Mouse (Mus musculus) bone marrow macrophage, adult 2 months (primary cell): ENCODE results near the gene Nlrc5.

Source experiments
- CTCF ChIP-seq: IDR thresholded peaks from 2 replicates; pipeline ENCODE4 v1.5.1; 2012; ENCODE audit warnings: low read depth, mild to moderate bottlenecking, low read length, moderate library complexity
- POLR2A ChIP-seq: IDR thresholded peaks from 2 replicates; pipeline ENCODE4 v1.6.1; 2012; ENCODE audit warnings: mild to moderate bottlenecking, low read depth, low read length, borderline replicate concordance

DNA sequence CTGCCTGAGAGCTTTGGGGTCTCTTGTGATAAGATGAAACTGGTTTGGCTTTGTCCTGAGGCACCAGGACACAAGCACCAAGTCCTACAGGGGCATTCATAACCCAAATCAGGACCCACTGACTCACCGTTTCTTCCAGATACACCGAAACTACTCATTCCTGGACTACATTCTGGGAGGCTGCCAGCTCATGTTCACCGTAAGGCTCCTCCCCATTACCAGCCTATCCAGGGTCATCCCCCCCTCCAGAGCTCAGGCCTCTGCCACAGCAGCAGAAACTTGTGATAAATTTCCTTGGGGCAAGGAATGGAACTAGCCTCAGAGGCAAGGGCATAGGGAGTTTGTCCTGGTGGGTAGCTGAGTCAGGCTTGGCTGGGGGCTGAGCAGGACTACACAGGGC, 123.1 kb downstream of the Nlrc5 start:
- TF ChIP-seq CTCF: no peak
- no peak for TF ChIP-seq POLR2A
